ENCODE assay signal across 17 mouse cellular contexts in the genomic region with DNA sequence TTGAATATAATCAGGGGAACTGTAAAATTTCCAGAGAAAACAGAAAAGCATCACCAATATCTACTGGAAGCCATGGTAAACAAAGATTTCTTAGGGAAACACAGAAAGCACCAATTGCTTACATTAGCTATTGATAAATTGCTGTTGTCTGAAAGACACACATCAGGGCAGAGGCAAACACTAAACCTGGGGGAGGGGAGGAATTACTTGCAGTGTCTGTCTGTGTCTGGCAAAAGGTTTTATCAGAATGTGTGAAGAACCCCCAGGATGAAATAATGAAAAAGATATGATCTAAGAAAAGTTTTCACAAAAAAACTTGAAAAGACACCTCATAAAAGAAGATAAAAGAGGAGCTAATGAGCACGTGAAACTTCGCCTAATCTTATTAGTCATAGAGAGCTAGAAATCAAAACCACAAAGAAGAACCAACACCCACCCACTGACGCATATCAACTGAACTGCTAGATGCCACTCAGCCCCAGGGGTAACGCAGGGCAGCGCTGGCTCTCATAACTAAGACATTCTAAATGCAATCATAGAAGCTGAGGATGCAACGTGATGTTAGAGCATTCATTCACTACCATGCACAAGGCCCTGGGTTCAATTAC.
DNase-seq lines count a peak whose midpoint lies in the region; ATAC-seq and TF ChIP-seq lines count a peak whose summit lies in the region.
"Had no signal": no experiment of that assay in that cellular context is flagged by ENCODE, and none has a peak within 500 bp of the region (broad histone marks: within the 10 kb centered on the region; RNA-seq: fewer than 3 reads in every experiment).

No protein-coding gene starts in this region.

- intact Hi-C loops in left cerebral cortex, postnatal 36 days (cut with DNase I), result no loop called here

- TF ChIP-seq EP300 in lung, postnatal 0 days (IDR thresholded peaks at IDR 0.05), result no peak

- H3K36me3 ChIP-seq in lung, postnatal 0 days (ENCODE audit: insufficient read depth, low read length), result no peaks in the 10 kb centered on the region
- no peaks in the 10 kb centered on the region for H3K36me3 ChIP-seq in neural tube, embryonic 15.5 days
- H3K36me3 ChIP-seq in kidney, embryonic 14.5 days (ENCODE audit: control insufficient read depth, insufficient read depth, low read length), result no peaks in the 10 kb centered on the region
- H3K36me3 ChIP-seq: forebrain, embryonic 15.5 days; intestine, embryonic 15.5 days had no signal

- H3K9me3 ChIP-seq in lung, postnatal 0 days (ENCODE audit: low read length), result no peaks in the 10 kb centered on the region
- no peaks in the 10 kb centered on the region for H3K9me3 ChIP-seq in neural tube, embryonic 15.5 days (replicated peaks)
- H3K9me3 ChIP-seq in kidney, embryonic 14.5 days (ENCODE audit: control insufficient read depth, low read length), result no peaks in the 10 kb centered on the region
- H3K9me3 ChIP-seq: forebrain, embryonic 15.5 days; intestine, embryonic 15.5 days had no signal

- no peaks in the 10 kb centered on the region for H3K27me3 ChIP-seq in lung, postnatal 0 days (replicated peaks; ENCODE audit: insufficient read depth, low read length)
- no peaks in the 10 kb centered on the region for H3K27me3 ChIP-seq in neural tube, embryonic 15.5 days (replicated peaks)
- no peaks in the 10 kb centered on the region for H3K27me3 ChIP-seq in kidney, embryonic 14.5 days (ENCODE audit: control insufficient read depth, insufficient read depth, low read length)
- H3K27me3 ChIP-seq: forebrain, embryonic 15.5 days; intestine, embryonic 15.5 days had no signal

- TF ChIP-seq CTCF in lung, postnatal 0 days (IDR thresholded peaks at IDR 0.05), result no peak

- H3K27ac ChIP-seq in lung, postnatal 0 days (ENCODE audit: low read length), result no peak overlapping the region
- H3K27ac ChIP-seq in neural tube, embryonic 15.5 days (replicated peaks), result no peak overlapping the region
- H3K27ac ChIP-seq in kidney, embryonic 14.5 days (ENCODE audit: low read depth, low read length), result no peak overlapping the region
- H3K27ac ChIP-seq: forebrain, embryonic 15.5 days; intestine, embryonic 15.5 days had no signal

- 52% methylated on average over 6 of the region's 6 CpGs for WGBS in lung, postnatal 0 days
- 48% methylated on average over 6 of the region's 6 CpGs for WGBS in neural tube, embryonic 15.5 days
- 64% methylated on average over 6 of the region's 6 CpGs for WGBS in kidney, embryonic 14.5 days

- ATAC-seq in lung, postnatal 0 days, result peak; percentile 31
- peak; percentile 94 for ATAC-seq in CD4-positive, CD25-positive, alpha-beta regulatory T cell, adult 4 months
- peak; percentile 27; the same call in 1 of the 2 replicates for ATAC-seq in common myeloid progenitor, adult 5-6 weeks (replicated peaks; ENCODE audit: low read depth, poor library complexity, severe bottlenecking)
- ATAC-seq in neural tube, embryonic 15.5 days (ENCODE audit: low FRiP score), result no peak
- ATAC-seq in kidney, embryonic 14.5 days (ENCODE audit: low FRiP score, low TSS enrichment), result no peak
- ATAC-seq: forebrain, embryonic 15.5 days; intestine, embryonic 15.5 days; liver, postnatal 0 days had no signal

- H3K4me3 ChIP-seq in lung, postnatal 0 days (ENCODE audit: low read depth, low read length), result no peak overlapping the region
- no peak overlapping the region for H3K4me3 ChIP-seq in neural tube, embryonic 15.5 days (replicated peaks)
- H3K4me3 ChIP-seq in kidney, embryonic 14.5 days (ENCODE audit: low read length), result no peak overlapping the region
- H3K4me3 ChIP-seq: forebrain, embryonic 15.5 days; intestine, embryonic 15.5 days had no signal

- no peak for DNase-seq in lung, postnatal 0 days (ENCODE audit: low spot score)
- no peak for DNase-seq in lung, postnatal 25 days (ENCODE audit: low spot score)
- peak; percentile 37 for DNase-seq in naive thymus-derived CD4-positive, alpha-beta T cell, adult 2 months (ENCODE audit: low read depth)
- DNase-seq in left cerebral cortex, postnatal 36 days (ENCODE audit: low spot score in 2 of 2), result no peak
- DNase-seq: cerebellum, adult 11 months; gastrocnemius, postnatal 10 days; kidney, postnatal 10 days; layer of hippocampus, postnatal 36 days; liver, postnatal 0 days; thymus, adult 2 months had no signal

- no peak overlapping the region for H3K9ac ChIP-seq in lung, postnatal 0 days (replicated peaks; ENCODE audit: low read depth)
- H3K9ac ChIP-seq in neural tube, embryonic 15.5 days (replicated peaks), result no peak overlapping the region
- H3K9ac ChIP-seq in kidney, embryonic 14.5 days (ENCODE audit: low read depth, low read length), result no peak overlapping the region
- H3K9ac ChIP-seq: forebrain, embryonic 15.5 days; intestine, embryonic 15.5 days; liver, postnatal 0 days had no signal

- H3K4me1 ChIP-seq in lung, postnatal 0 days (ENCODE audit: insufficient read depth, low read depth, low read length), result no peaks in the 10 kb centered on the region
- no peaks in the 10 kb centered on the region for H3K4me1 ChIP-seq in neural tube, embryonic 15.5 days
- H3K4me1 ChIP-seq in kidney, embryonic 14.5 days (ENCODE audit: control insufficient read depth, insufficient read depth, low read length), result no peaks in the 10 kb centered on the region
- H3K4me1 ChIP-seq: forebrain, embryonic 15.5 days; intestine, embryonic 15.5 days had no signal

- H3K4me2 ChIP-seq in lung, postnatal 0 days (replicated peaks; ENCODE audit: low read depth, low read length), result no peak overlapping the region
- H3K4me2 ChIP-seq in neural tube, embryonic 15.5 days, result no peak overlapping the region
- H3K4me2 ChIP-seq in kidney, embryonic 14.5 days (replicated peaks; ENCODE audit: low read depth, low read length), result no peak overlapping the region
- H3K4me2 ChIP-seq: forebrain, embryonic 15.5 days; heart, embryonic 11.5 days; intestine, embryonic 15.5 days had no signal

Comparison
In these comparisons a context has a peak if more than half of its experiments do, and no peak if none do; other contexts are left out.
1. ATAC-seq: peak in lung, postnatal 0 days (single experiment), CD4-positive, CD25-positive, alpha-beta regulatory T cell, adult 4 months (single experiment) and common myeloid progenitor, adult 5-6 weeks (single experiment); none in neural tube, embryonic 15.5 days (single experiment) and kidney, embryonic 14.5 days (single experiment).